Mouse (Mus musculus) 416B (cell line): ENCODE results near the gene Slc12a3.

Experiments
- DNase-seq: peaks from one replicate; pipeline ENCODE4 v3.0.0; 2011; ENCODE audit warnings: low read depth

Gene Slc12a3

DNA sequence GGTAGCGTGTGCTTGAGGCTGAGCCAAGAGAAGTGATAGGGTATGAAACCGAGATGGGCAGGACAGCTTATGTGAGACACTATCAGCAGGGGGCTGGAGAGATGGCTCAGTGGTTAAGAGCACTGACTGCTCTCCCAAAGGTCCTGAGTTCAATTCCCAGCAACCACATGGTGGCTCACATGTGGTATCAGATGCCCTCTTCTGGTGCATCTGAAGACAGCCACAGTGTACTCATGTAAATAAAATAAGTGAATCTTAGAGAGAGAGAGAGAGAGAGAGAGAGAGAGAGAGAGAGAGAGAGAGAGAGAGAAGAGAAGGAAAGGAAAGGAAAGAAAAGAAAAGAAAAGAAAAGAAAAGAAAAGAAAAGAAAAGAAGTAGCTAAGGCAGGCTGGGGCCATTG lies 71.0 kb downstream of the Slc12a3 start:
- peak; percentile 24 for DNase-seq

DNA sequence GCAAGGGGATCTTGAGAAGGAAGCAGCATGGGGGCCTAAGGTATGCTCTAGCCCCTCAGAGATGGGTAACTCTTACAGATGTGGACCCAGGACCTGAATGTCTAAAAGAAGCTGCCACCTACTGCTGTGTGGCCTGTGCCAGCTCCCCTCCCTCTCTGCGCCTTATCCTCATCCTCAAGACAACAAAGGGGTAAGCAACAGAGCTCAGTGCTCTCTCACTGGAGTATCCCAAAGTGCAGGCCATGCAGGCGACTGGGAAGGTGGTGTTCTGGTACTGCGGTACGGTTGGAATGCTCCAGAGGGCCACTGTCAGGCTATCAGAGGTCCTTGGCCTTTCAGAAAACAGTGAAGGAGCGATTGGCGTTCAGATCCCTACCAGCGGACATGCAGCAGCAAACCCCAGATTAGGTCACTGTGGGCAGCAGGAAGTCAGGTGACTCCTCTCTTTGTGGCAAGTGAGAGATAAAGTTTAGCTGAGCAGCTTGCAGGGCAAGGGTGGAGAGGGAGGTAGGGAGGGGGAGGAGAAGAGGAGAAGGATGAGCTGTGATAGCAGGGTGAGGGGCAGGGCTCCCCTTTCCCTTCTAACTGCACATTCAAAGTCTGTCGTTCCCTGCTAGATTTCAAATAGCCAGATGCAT lies 79.6 kb downstream of the Slc12a3 start:
- peak; percentile 86 for DNase-seq

DNA sequence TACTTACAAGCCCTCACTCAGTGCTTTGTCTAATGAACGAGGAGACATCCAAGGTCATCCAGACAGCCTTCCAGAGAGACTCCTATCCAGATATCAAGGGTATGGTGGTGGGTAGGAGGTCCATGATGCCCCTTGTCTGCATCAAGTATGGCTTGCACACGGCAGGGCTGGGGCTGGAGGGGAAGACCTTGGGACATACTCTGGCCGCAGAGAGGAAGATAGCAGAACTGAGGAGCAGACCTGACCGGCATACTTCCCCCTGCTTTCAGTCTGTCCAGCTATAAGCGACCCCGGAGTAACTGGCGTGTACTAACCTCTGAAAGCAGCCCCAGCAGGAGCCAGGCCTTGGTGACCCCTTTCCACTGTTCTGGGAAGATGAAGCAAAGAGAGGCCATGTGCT lies 80.5 kb downstream of the Slc12a3 start:
- DNase-seq = no peak

DNA sequence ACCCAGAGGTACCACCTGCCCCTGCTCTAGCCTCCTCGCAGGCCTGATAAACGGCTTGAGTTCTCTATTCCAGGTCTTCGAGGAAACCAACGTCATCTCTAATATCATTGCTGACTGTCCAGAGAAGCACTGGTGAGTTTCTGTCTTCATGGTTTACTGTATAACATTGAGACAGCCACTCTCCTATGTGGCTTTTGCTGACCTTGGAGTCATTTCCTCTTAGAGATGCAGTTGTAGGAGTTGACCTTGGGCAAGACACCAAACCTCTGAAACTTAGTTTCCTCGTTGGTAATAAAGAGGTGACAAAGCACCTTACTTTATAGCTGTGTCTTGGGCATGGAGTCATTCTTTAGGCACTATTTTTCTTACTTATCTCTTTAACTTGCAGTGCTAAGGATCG lies 83.5 kb downstream of the Slc12a3 start:
- DNase-seq = peak; percentile 92

DNA sequence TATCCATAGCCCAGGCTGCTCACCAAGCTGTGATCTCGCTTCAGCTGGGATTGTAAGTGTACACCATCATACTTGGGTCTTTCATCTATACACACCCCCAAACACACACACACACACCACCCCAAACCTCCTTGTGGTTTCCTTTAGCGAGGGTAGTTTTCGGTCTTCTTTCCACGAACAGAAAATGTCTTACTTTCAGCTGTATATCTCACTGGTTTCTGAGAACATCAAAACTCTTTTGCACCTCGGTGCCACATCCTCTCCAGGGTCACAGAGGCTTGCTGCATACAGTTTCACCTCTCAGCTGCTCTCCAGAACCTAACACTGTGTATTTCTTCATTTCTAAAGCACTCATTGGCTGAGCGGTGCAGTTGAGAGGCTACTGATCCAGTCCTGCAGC lies 84.5 kb downstream of the Slc12a3 start:
- DNase-seq = peak; percentile 48

DNA sequence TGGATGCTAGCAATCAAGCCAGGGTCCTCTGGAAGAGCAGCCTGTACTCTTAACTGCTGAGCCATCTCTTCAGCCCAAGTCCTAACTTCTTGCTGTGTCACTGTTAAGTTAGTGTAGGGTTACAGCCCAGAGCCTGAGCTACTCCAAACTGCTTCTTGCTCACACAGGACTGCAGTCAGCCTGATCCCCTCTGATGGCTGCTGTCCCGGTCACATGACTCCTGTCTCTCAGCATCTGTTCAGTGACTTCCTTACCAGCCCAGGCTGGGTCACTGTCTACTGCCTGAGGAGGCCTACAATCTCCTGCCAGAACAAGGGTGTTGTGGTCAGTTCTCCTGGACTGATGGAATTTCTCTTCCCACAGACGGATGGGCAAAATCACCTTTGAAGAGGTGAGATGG lies 86.2 kb downstream of the Slc12a3 start:
- DNase-seq = peak; percentile 92
